Mouse (Mus musculus) CD8-positive naive resting alpha-beta T cell, adult 2 months (primary cell): ENCODE results near the gene Relb.

Experiments
- DNase-seq, 2 experiments: peaks; one replicate each; pipeline ENCODE4 v3.0.0; 2022; ENCODE audit warnings: low read depth in 2 of 2, low spot score in 2 of 2

Gene Relb

DNA sequence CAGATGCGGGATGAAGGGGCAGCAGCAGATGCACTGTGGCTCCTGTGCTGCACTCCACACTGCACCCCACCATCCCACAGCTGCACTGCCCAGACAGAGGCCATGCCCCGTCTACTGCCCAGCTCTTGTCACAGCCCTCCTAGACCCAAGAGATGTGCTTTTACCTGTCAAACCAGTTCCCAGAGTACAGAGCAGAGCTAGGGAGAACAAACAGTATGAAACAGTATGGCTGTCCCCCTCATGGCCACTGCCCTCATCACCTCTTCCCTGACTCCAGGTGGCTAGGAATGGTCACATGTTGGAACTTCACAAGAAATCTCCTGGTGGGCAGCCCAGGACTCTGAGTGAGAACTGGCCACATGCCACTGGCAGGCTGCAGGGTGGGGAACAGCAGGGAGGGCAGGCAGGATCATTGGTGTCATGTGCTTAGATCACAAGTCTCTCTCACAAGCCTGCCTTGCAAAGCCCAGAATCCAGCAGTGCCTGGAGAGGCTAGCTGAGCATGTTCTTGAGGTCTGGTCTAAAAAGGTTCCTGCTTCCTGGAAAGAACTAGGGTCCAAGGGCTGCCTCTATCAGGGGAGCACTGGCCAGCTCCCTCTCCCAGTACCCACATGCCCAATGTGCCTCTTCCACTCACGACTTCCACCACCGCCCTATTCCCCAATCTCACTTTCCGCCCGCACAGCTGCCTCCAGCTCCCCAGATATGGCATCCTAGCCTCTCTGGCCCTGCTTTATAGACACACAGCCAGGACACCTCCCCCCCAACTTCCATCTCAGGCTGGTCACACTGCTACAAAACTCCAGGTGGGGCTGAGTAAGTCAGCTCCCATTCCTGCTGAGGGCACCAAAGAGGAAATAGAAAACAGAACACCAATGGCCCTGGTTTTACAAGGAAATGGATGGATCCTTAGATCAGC lies 71.0 kb downstream of the Relb start:
- DNase-seq = no peak

DNA sequence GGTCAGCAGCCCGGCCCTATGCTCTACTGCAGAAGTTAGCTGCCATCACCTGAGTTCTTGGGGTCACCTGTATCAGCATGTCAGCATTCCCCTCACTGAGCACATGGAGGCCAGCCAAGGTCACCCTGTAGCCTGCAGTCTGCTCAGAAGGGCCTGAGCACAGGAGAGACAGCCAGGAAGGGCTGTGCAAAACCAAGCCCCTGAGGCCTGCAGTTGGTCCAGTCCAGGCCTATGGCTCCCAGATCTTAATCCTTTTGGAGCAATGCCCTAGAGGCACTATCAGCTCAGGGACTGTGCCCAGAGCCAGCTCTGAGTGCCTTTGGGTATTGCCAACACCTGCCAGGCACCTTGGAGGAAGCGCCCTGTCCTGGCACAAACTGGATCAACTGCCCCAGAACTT lies 72.2 kb downstream of the Relb start:
- no peak for DNase-seq
